In genomic region chr17:41227128-41228014, GRCm38 (mm10) we compare ENCODE assay signal across 23 mouse cellular contexts.
DNase-seq lines count a peak whose midpoint lies in the region; ATAC-seq lines count a peak whose summit lies in the region.
"Had no signal": no experiment of that assay in that cellular context is flagged by ENCODE, and none has a peak within 500 bp of the region (broad histone marks: within the 10 kb centered on the region; RNA-seq: fewer than 3 reads in every experiment).

No protein-coding gene starts in this region.

- WGBS in forebrain, embryonic 11.5 days, result 75% methylated on average over 3 of the region's 3 CpGs
- WGBS in forebrain, embryonic 10.5 days, result 78% methylated on average over 3 of the region's 3 CpGs
- 81% methylated on average over 3 of the region's 3 CpGs for WGBS in forebrain, embryonic 14.5 days

- H3K4me1 ChIP-seq in forebrain, embryonic 11.5 days (replicated peaks; ENCODE audit: control insufficient read depth, insufficient read depth, low read length), result no peaks in the 10 kb centered on the region
- H3K4me1 ChIP-seq in forebrain, embryonic 10.5 days, result no peaks in the 10 kb centered on the region
- no peaks in the 10 kb centered on the region for H3K4me1 ChIP-seq in forebrain, embryonic 14.5 days (ENCODE audit: control insufficient read depth, insufficient read depth, low read length)
- H3K4me1 ChIP-seq: hindbrain, embryonic 15.5 days; intestine, embryonic 15.5 days; limb, embryonic 13.5 days; liver, embryonic 12.5 days; neural tube, embryonic 15.5 days had no signal

- no peak overlapping the region for H3K4me3 ChIP-seq in forebrain, embryonic 11.5 days (ENCODE audit: low read depth, low read length)
- no peak overlapping the region for H3K4me3 ChIP-seq in forebrain, embryonic 10.5 days
- no peak overlapping the region for H3K4me3 ChIP-seq in forebrain, embryonic 14.5 days (ENCODE audit: low read depth, low read length)
- H3K4me3 ChIP-seq: hindbrain, embryonic 15.5 days; intestine, embryonic 15.5 days; limb, embryonic 13.5 days; liver, embryonic 12.5 days; neural tube, embryonic 15.5 days had no signal

- H3K4me2 ChIP-seq in forebrain, embryonic 11.5 days (ENCODE audit: low read depth, low read length, severe bottlenecking), result no peak overlapping the region
- no peak overlapping the region for H3K4me2 ChIP-seq in forebrain, embryonic 14.5 days (ENCODE audit: low read length)
- H3K4me2 ChIP-seq: hindbrain, embryonic 15.5 days; intestine, embryonic 15.5 days; limb, embryonic 13.5 days; liver, embryonic 12.5 days; neural tube, embryonic 15.5 days had no signal

- H3K36me3 ChIP-seq in forebrain, embryonic 11.5 days (ENCODE audit: control insufficient read depth, insufficient read depth, low read length), result no peaks in the 10 kb centered on the region
- H3K36me3 ChIP-seq in forebrain, embryonic 10.5 days (replicated peaks), result no peaks in the 10 kb centered on the region
- no peaks in the 10 kb centered on the region for H3K36me3 ChIP-seq in forebrain, embryonic 14.5 days (ENCODE audit: control insufficient read depth, insufficient read depth, low read length)
- H3K36me3 ChIP-seq: hindbrain, embryonic 15.5 days; intestine, embryonic 15.5 days; limb, embryonic 13.5 days; liver, embryonic 12.5 days; neural tube, embryonic 15.5 days had no signal

- H3K9ac ChIP-seq in forebrain, embryonic 11.5 days (ENCODE audit: low read length), result no peak overlapping the region
- no peak overlapping the region for H3K9ac ChIP-seq in forebrain, embryonic 14.5 days (ENCODE audit: low read length)
- H3K9ac ChIP-seq: hindbrain, embryonic 15.5 days; intestine, embryonic 15.5 days; limb, embryonic 13.5 days; liver, embryonic 12.5 days; neural tube, embryonic 15.5 days had no signal

- no peaks in the 10 kb centered on the region for H3K9me3 ChIP-seq in forebrain, embryonic 11.5 days (ENCODE audit: control insufficient read depth, low read length)
- H3K9me3 ChIP-seq in forebrain, embryonic 10.5 days, result no peaks in the 10 kb centered on the region
- H3K9me3 ChIP-seq in forebrain, embryonic 14.5 days (replicated peaks; ENCODE audit: control insufficient read depth, low read length), result no peaks in the 10 kb centered on the region
- H3K9me3 ChIP-seq: hindbrain, embryonic 15.5 days; intestine, embryonic 15.5 days; limb, embryonic 13.5 days; liver, embryonic 12.5 days; neural tube, embryonic 15.5 days had no signal

- H3K27me3 ChIP-seq in forebrain, embryonic 11.5 days (ENCODE audit: control insufficient read depth, insufficient read depth, low read length), result no peaks in the 10 kb centered on the region
- no peaks in the 10 kb centered on the region for H3K27me3 ChIP-seq in forebrain, embryonic 10.5 days (ENCODE audit: poor library complexity, severe bottlenecking)
- H3K27me3 ChIP-seq in forebrain, embryonic 14.5 days (replicated peaks; ENCODE audit: control insufficient read depth, insufficient read depth, low read length), result no peaks in the 10 kb centered on the region
- H3K27me3 ChIP-seq: hindbrain, embryonic 15.5 days; intestine, embryonic 15.5 days; limb, embryonic 13.5 days; liver, embryonic 12.5 days; neural tube, embryonic 15.5 days had no signal

- DNase-seq in forebrain, embryonic 11.5 days (ENCODE audit: low spot score), result no peak
- DNase-seq in forebrain, embryonic 10.5 days (ENCODE audit: extremely low spot score, low spot score), result no peak
- peak; percentile 3 for DNase-seq in layer of hippocampus, adult 9-10 months (ENCODE audit: low spot score)
- no peak for DNase-seq in layer of hippocampus, postnatal 36 days
- DNase-seq in brain, adult 2 months (ENCODE audit: low read depth, low spot score), result peak; percentile 29
- DNase-seq in forebrain, embryonic 14.5 days (ENCODE audit: low spot score), result peak; percentile 15
- DNase-seq in ovary, adult 18-20 months (ENCODE audit: low spot score), result no peak
- no peak for DNase-seq in adipocyte (ENCODE audit: low spot score)
- DNase-seq: adrenal gland, postnatal 25 days; cerebellum, adult 11 months; cerebellum, postnatal 36 days; embryo, embryonic 11 days; gastrocnemius, postnatal 25 days; heart, adult 18-20 months; kidney, postnatal 25 days; lung, adult 18-20 months; lung, postnatal 10 days had no signal

- 0 out of 2 replicates have a peak, but pooled peaks have one; percentile 18 for ATAC-seq in forebrain, embryonic 11.5 days (replicated peaks; ENCODE audit: low FRiP score)
- peak; percentile 66; the same call in 1 of the 2 replicates for ATAC-seq in forebrain, embryonic 14.5 days
- ATAC-seq: CD4-positive, CD25-positive, alpha-beta regulatory T cell, adult 4 months; intestine, embryonic 15.5 days; liver, embryonic 12.5 days had no signal

- H3K27ac ChIP-seq in forebrain, embryonic 11.5 days (ENCODE audit: low read depth, low read length), result no peak overlapping the region
- no peak overlapping the region for H3K27ac ChIP-seq in forebrain, embryonic 10.5 days
- H3K27ac ChIP-seq in forebrain, embryonic 14.5 days (ENCODE audit: low read depth, low read length), result peak overlapping the region; percentile 41; the same call in 1 of the 2 replicates
- H3K27ac ChIP-seq: hindbrain, embryonic 15.5 days; intestine, embryonic 15.5 days; limb, embryonic 13.5 days; liver, embryonic 12.5 days; neural tube, embryonic 15.5 days had no signal

Comparison
In these comparisons a context has a peak if more than half of its experiments do, and no peak if none do; other contexts are left out.
1. DNase-seq: peak in layer of hippocampus, adult 9-10 months (single experiment), brain, adult 2 months (single experiment) and forebrain, embryonic 14.5 days (single experiment); none in forebrain, embryonic 11.5 days (single experiment), forebrain, embryonic 10.5 days (single experiment), layer of hippocampus, postnatal 36 days (0 of 2), ovary, adult 18-20 months (single experiment) and adipocyte (single experiment).